Mouse (Mus musculus): Measurements from ENCODE around the gene Syngr1. TPM values are rescaled to one million over a fixed set of nuclear protein-coding genes. Genes with fewer than 3 reads are reported as not detected.
"Not testable (repeated sequence)": the region's sequence is repeated elsewhere in the genome, so short reads cannot be mapped to it uniquely, and the experiment has no call there.

Gene Syngr1
- polyA plus RNA-seq, 1 experiment from 2014 or later, result 6.7 TPM

- Histone ChIP-seq H3K36me3 (no peaks in the 10 kb centered on the region), H3K27ac (peak overlapping the region; percentile 42; the same call in 1 of the 2 replicates), H3K4me3 (peak overlapping the region; percentile 32; the same call in 1 of the 2 replicates), H3K9me3 (no peaks in the 10 kb centered on the region), H3K27me3 (ENCODE audit: insufficient read depth, poor library complexity, severe bottlenecking) (no peaks in the 10 kb centered on the region; the same call in 1 of the 2 replicates), H3K4me1 (peaks cover 19% of the 10 kb centered on the region)
- DNase-seq (ENCODE audit: low spot score), result no peak
- WGBS, result 50% methylated on average over 5 of the region's 5 CpGs
These were observed 24.1 kb downstream of the Syngr1 start for GRCm38 (mm10) chr15:80115256-80115655.

- Histone ChIP-seq H3K36me3 (no peaks in the 10 kb centered on the region), H3K9me3 (no peaks in the 10 kb centered on the region), H3K4me3 (peak overlapping the region; percentile 32; the same call in 1 of the 2 replicates), H3K4me1 (peaks cover 19% of the 10 kb centered on the region), H3K27me3 (ENCODE audit: insufficient read depth, poor library complexity, severe bottlenecking) (no peaks in the 10 kb centered on the region; the same call in 1 of the 2 replicates), H3K27ac (peak overlapping the region; percentile 42)
- DNase-seq (ENCODE audit: low spot score), result no peak
- WGBS, result 59% methylated on average over 13 of the region's 13 CpGs
These were observed 25.0 kb downstream of the Syngr1 start for GRCm38 (mm10) chr15:80115866-80116794.

GRCm38 (mm10) chr15:80117154-80117553 lies 26.0 kb downstream of the Syngr1 start:
- 62% methylated on average over 8 of the region's 8 CpGs for whole genome bisulfite sequencing

GRCm38 (mm10) chr15:80119076-80119475 lies 27.9 kb downstream of the Syngr1 start:
- WGBS, result 88% methylated on average over 6 of the region's 6 CpGs
- H3K36me3 ChIP-seq, result no peaks in the 10 kb centered on the region
- no peak for DNase-seq (ENCODE audit: low spot score)
- H3K4me1 ChIP-seq, result peaks cover 19% of the 10 kb centered on the region
- H3K9me3 ChIP-seq, result no peaks in the 10 kb centered on the region
- no peaks in the 10 kb centered on the region; the same call in 1 of the 2 replicates for H3K27me3 ChIP-seq (ENCODE audit: insufficient read depth, poor library complexity, severe bottlenecking)
- no peak overlapping the region for H3K27ac ChIP-seq
- no peak overlapping the region for H3K4me3 ChIP-seq

More at GRCm38 (mm10) chr15:80117154-80117553, 26.0 kb downstream of the Syngr1 start:
- no peak for DNase-seq (ENCODE audit: low spot score)
- H3K4me1 ChIP-seq, result peaks cover 19% of the 10 kb centered on the region
- H3K27ac ChIP-seq, result peak overlapping the region; percentile 29; the same call in 1 of the 2 replicates
- no peaks in the 10 kb centered on the region; the same call in 1 of the 2 replicates for H3K27me3 ChIP-seq (ENCODE audit: insufficient read depth, poor library complexity, severe bottlenecking)
- no peaks in the 10 kb centered on the region for H3K9me3 ChIP-seq
- no peaks in the 10 kb centered on the region for H3K36me3 ChIP-seq
- H3K4me3 ChIP-seq, result no peak overlapping the region

GRCm38 (mm10) chr15:80121721-80122325 lies 30.7 kb downstream of the Syngr1 start:
- H3K27ac ChIP-seq, result no peak overlapping the region
- WGBS, result 84% methylated on average over 9 of the region's 9 CpGs
- H3K9me3 ChIP-seq, result no peaks in the 10 kb centered on the region
- no peak for DNase-seq (ENCODE audit: low spot score)
- no peak overlapping the region for H3K4me3 ChIP-seq
- H3K27me3 ChIP-seq (ENCODE audit: insufficient read depth, poor library complexity, severe bottlenecking), result no peaks in the 10 kb centered on the region; the same call in 1 of the 2 replicates
- no peaks in the 10 kb centered on the region for H3K36me3 ChIP-seq
- H3K4me1 ChIP-seq, result peaks cover 6% of the 10 kb centered on the region; the same call in 1 of the 2 replicates

- not testable (repeated sequence) for H3K27me3 ChIP-seq (ENCODE audit: insufficient read depth, poor library complexity, severe bottlenecking); H3K4me3 ChIP-seq; H3K36me3 ChIP-seq; H3K27ac ChIP-seq; H3K4me1 ChIP-seq; DNase-seq (ENCODE audit: low spot score); H3K9me3 ChIP-seq
- WGBS, result 89% methylated on average over 6 of the region's 6 CpGs
These were observed 31.3 kb downstream of the Syngr1 start for GRCm38 (mm10) chr15:80122431-80122830.

GRCm38 (mm10) chr15:80124651-80125050 lies 33.5 kb downstream of the Syngr1 start:
- Histone ChIP-seq H3K4me3 (no peak overlapping the region), H3K9me3 (no peaks in the 10 kb centered on the region), H3K27me3 (ENCODE audit: insufficient read depth, poor library complexity, severe bottlenecking) (no peaks in the 10 kb centered on the region), H3K27ac (no peak overlapping the region), H3K4me1 (no peaks in the 10 kb centered on the region), H3K36me3 (no peaks in the 10 kb centered on the region)
- WGBS, result 79% methylated on average over 4 of the region's 4 CpGs
- DNase-seq (ENCODE audit: low spot score), result no peak

GRCm38 (mm10) chr15:80127191-80127590 lies 36.1 kb downstream of the Syngr1 start:
- Histone ChIP-seq H3K36me3 (no peaks in the 10 kb centered on the region), H3K4me3 (no peak overlapping the region), H3K9me3 (no peaks in the 10 kb centered on the region), H3K4me1 (peaks cover 4% of the 10 kb centered on the region; the same call in 1 of the 2 replicates), H3K27me3 (ENCODE audit: insufficient read depth, poor library complexity, severe bottlenecking) (no peaks in the 10 kb centered on the region), H3K27ac (no peak overlapping the region)
- 64% methylated on average over 1 of the region's 1 CpGs for WGBS
- DNase-seq (ENCODE audit: low spot score), result no peak

GRCm38 (mm10) chr15:80129982-80130381 lies 38.8 kb downstream of the Syngr1 start:
- no peaks in the 10 kb centered on the region for H3K36me3 ChIP-seq
- DNase-seq (ENCODE audit: low spot score), result no peak
- no peaks in the 10 kb centered on the region for H3K9me3 ChIP-seq
- H3K27me3 ChIP-seq (ENCODE audit: insufficient read depth, poor library complexity, severe bottlenecking), result no peaks in the 10 kb centered on the region
- H3K4me3 ChIP-seq, result no peak overlapping the region
- peaks cover 23% of the 10 kb centered on the region for H3K4me1 ChIP-seq
- WGBS, result 86% methylated on average over 6 of the region's 6 CpGs
- no peak overlapping the region for H3K27ac ChIP-seq

GRCm38 (mm10) chr15:80130689-80131088 lies 39.6 kb downstream of the Syngr1 start:
- Histone ChIP-seq H3K9me3 (no peaks in the 10 kb centered on the region), H3K27ac (no peak overlapping the region), H3K4me1 (peaks cover 30% of the 10 kb centered on the region), H3K36me3 (no peaks in the 10 kb centered on the region), H3K4me3 (no peak overlapping the region), H3K27me3 (ENCODE audit: insufficient read depth, poor library complexity, severe bottlenecking) (no peaks in the 10 kb centered on the region)
- 46% methylated on average over 5 of the region's 5 CpGs for WGBS
- peak; percentile 77 for DNase-seq (ENCODE audit: low spot score)

GRCm38 (mm10) chr15:80131421-80131820 lies 40.3 kb downstream of the Syngr1 start:
- Histone ChIP-seq H3K27me3 (ENCODE audit: insufficient read depth, poor library complexity, severe bottlenecking) (no peaks in the 10 kb centered on the region), H3K9me3 (no peaks in the 10 kb centered on the region), H3K27ac (no peak overlapping the region), H3K4me1 (peaks cover 37% of the 10 kb centered on the region), H3K4me3 (no peak overlapping the region), H3K36me3 (no peaks in the 10 kb centered on the region)
- WGBS, result 68% methylated on average over 6 of the region's 6 CpGs
- DNase-seq (ENCODE audit: low spot score), result peak; percentile 66

GRCm38 (mm10) chr15:80132452-80132851 lies 41.3 kb downstream of the Syngr1 start:
- peak overlapping the region; percentile 78 for H3K4me3 ChIP-seq
- H3K27me3 ChIP-seq (ENCODE audit: insufficient read depth, poor library complexity, severe bottlenecking), result no peaks in the 10 kb centered on the region
- 82% methylated on average over 9 of the region's 9 CpGs for WGBS
- H3K36me3 ChIP-seq, result peaks cover 9% of the 10 kb centered on the region; the same call in 1 of the 2 replicates
- DNase-seq (ENCODE audit: low spot score), result no peak
- H3K27ac ChIP-seq, result peak overlapping the region; percentile 99
- no peaks in the 10 kb centered on the region for H3K9me3 ChIP-seq
- H3K4me1 ChIP-seq, result peaks cover 45% of the 10 kb centered on the region

All from heart, embryonic 10.5 days (tissue).